Mouse (Mus musculus) midbrain, embryonic 11.5 days (tissue): ENCODE data around the gene Pycr1. TPM values are rescaled to one million over a fixed set of nuclear protein-coding genes. Genes with fewer than 3 reads are reported as not detected.
"Not testable (repeated sequence)": the region's sequence is repeated elsewhere in the genome, so short reads cannot be mapped to it uniquely, and the experiment has no call there.

Source experiments
- ATAC-seq: fragments of 200-750 bp; cut with Nextera tagmentation; 2 replicates; pipeline ENCODE4 v1.8.0; 2017; ENCODE audit warnings: moderate TSS enrichment, moderate library complexity; ENCODE audit not compliant: low FRiP score
- DNase-seq: peaks from one replicate; pipeline ENCODE4 v3.0.0; 2015; ENCODE audit warnings: low spot score; ENCODE audit errors: missing footprints
- H3K27ac ChIP-seq: fragments of 300-500 bp; sonication (generic); 2 replicates; pipeline ENCODE4 v1.5.1; 2014; ENCODE audit warnings: low read depth, low read length
- H3K27me3 ChIP-seq: fragments of 300-500 bp; sonication (generic); 2 replicates; pipeline ENCODE4 v1.6.1; 2014; ENCODE audit warnings: mild to moderate bottlenecking, low read length, moderate library complexity, mixed read lengths; ENCODE audit not compliant: control insufficient read depth, insufficient read depth
- H3K36me3 ChIP-seq: fragments of 300-500 bp; sonication (generic); 2 replicates; pipeline ENCODE4 v1.6.1; 2014; ENCODE audit warnings: mild to moderate bottlenecking, low read length, moderate library complexity, mixed read lengths; ENCODE audit not compliant: control insufficient read depth, insufficient read depth
- H3K4me1 ChIP-seq: fragments of 300-500 bp; sonication (generic); 2 replicates; pipeline ENCODE4 v1.6.1; 2014; ENCODE audit warnings: low read length; ENCODE audit not compliant: control insufficient read depth, insufficient read depth
- H3K4me2 ChIP-seq: fragments of 300-500 bp; sonication (generic); 2 replicates; pipeline ENCODE4 v1.6.1; 2014; ENCODE audit warnings: mild to moderate bottlenecking, moderate library complexity
- H3K4me3 ChIP-seq: fragments of 300-500 bp; sonication (generic); 2 replicates; pipeline ENCODE4 v1.5.1; 2014; ENCODE audit warnings: low read depth, low read length
- H3K9ac ChIP-seq: fragments of 300-500 bp; sonication (generic); 2 replicates; pipeline ENCODE4 v1.6.1; 2014; ENCODE audit warnings: low read length
- H3K9me3 ChIP-seq: fragments of 300-500 bp; sonication (generic); 2 replicates; pipeline ENCODE4 v1.6.1; 2016; ENCODE audit warnings: low read length; ENCODE audit not compliant: control insufficient read depth
- WGBS: fragments of 180-500 bp; shearing (Covaris S2); extraction: QIAGEN DNeasy Blood & Tissue Kit; methylation state at CpG from one replicate; pipeline ENCODE4 v1.1.7; 2014; 5-methylcytosine and 5-hydroxymethylcytosine counted together
- polyA plus RNA-seq: library from polyadenylated mRNA; unstranded; fragments of >200 nt; fragmentation: Nextera tagmentation; extraction: Ambion mirVana; gene quantifications from 2 replicates; pipeline ENCODE4 v1.2.1, GENCODE M21; 2014

Pycr1 gene
- polyA plus RNA-seq, 1 experiment from 2014 or later: 32.8 TPM

DNA sequence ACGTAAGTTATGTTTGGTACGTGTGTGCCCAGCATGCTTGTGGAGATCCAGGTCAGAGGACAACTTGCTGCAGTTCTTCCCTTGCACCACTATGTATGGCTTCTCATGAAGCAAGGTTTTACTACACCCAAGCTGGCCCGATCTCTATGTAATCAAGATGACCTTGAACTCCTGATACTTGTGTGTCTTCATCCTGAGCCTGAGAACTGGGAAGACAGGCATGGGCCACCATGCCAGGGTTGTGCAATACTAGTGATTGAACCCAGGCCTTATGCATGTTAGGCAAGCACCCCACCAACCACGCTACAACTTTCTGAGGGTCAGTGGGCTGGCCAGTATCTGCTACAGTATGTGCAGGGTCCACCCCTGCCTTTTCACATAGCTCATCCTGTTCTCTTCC, 33.4 kb upstream of the Pycr1 start:
- Histone ChIP-seq H3K4me3 (no peak overlapping the region), H3K27me3 (no peaks in the 10 kb centered on the region), H3K27ac (no peak overlapping the region), H3K4me2 (no peak overlapping the region), H3K4me1 (peaks cover 7% of the 10 kb centered on the region; the same call in 1 of the 2 replicates), H3K36me3 (0 out of 2 replicates have a peak, but pooled peaks cover 6% of the 10 kb centered on the region), H3K9ac (no peak overlapping the region), H3K9me3 (no peaks in the 10 kb centered on the region)
- WGBS: 95% methylated on average over 4 of the region's 4 CpGs
- no peak for DNase-seq
- ATAC-seq: no peak

GRCm38 (mm10) chr11:120675875-120676274, 32.3 kb upstream of the Pycr1 start:
- H3K4me2 ChIP-seq, H3K27me3 ChIP-seq, DNase-seq, H3K9ac ChIP-seq, H3K4me1 ChIP-seq, H3K27ac ChIP-seq, H3K4me3 ChIP-seq, H3K36me3 ChIP-seq, H3K9me3 ChIP-seq, ATAC-seq: not testable (repeated sequence)
- 89% methylated on average over 5 of the region's 5 CpGs for WGBS

GRCm38 (mm10) chr11:120673594-120674122, 30.1 kb upstream of the Pycr1 start:
- 0 out of 2 replicates have a peak, but pooled peaks cover 6% of the 10 kb centered on the region for H3K36me3 ChIP-seq
- 39% methylated on average over 12 of the region's 12 CpGs for WGBS

DNA sequence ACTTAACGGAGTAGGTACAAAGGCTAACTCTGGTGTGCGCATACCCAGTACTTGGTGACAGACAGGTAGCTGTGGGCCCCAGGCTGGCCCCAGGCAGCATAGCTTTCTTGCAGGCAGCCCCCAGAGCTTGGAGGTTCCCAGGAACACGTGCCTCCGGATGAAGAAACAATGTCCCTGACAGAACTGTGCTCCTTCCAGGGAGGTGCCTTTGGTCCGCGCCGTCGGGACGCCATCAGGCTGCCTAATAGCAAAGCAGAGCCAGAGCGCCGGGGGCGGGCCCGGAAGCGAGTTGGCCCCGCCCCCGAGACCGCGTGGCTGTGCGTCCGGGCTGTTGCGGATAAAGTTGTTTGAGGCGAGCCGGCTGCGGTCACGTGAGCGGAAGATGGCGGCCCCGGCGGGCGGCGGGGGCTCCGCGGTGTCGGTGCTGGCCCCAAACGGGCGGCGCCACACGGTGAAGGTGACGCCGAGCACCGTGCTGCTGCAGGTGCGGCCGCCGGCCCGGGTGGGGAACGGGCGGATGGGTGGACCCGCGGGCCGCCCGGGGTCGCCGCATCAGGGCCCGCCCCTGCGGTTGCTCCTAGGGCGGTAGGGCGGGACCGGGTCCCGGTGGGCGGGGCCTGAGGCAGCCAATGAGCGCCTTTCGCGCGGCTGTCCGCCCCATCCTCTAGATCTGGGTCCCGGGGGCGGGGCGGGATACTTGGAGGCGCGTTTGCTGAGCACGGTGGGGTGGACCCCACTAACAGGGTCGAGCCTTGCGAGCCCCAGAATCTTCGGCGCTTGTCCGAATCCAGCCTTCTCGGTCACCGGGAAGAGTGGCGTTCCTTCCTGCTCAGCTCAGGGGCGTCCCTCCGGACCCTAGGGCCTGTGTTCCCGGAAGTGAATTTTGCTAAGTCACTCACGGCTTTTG, 29.4 kb upstream of the Pycr1 start, which contains the start of gene Aspscr1:
Aspscr1 (plus strand) TSS at position 287 of the 907 bp plus-strand sequence.
- H3K4me2 ChIP-seq: peak within 1 kb of the TSS; percentile 82
- 1% methylated on average over 74 of the region's 83 CpGs for WGBS
- no peaks in the 10 kb centered on the region for H3K9me3 ChIP-seq
- H3K4me1 ChIP-seq: peaks cover 7% of the 10 kb centered on the region; the same call in 1 of the 2 replicates
- H3K27ac ChIP-seq: peak within 1 kb of the TSS; percentile 82
- ATAC-seq (peak; percentile 96), DNase-seq (peak; percentile 100)
- 0 out of 2 replicates have a peak, but pooled peaks cover 4% of the 10 kb centered on the region for H3K36me3 ChIP-seq
- peak within 1 kb of the TSS; percentile 69 for H3K4me3 ChIP-seq
- peak within 1 kb of the TSS; percentile 89 for H3K9ac ChIP-seq
- H3K27me3 ChIP-seq: no peaks in the 10 kb centered on the region

More at GRCm38 (mm10) chr11:120673594-120674122, 30.1 kb upstream of the Pycr1 start:
- DNase-seq: no peak
- peak overlapping the region; percentile 82 for H3K4me2 ChIP-seq
- H3K9me3 ChIP-seq: no peaks in the 10 kb centered on the region
- H3K4me3 ChIP-seq: peak overlapping the region; percentile 69
- no peaks in the 10 kb centered on the region for H3K27me3 ChIP-seq
- peak overlapping the region; percentile 44 for H3K27ac ChIP-seq
- peaks cover 7% of the 10 kb centered on the region; the same call in 1 of the 2 replicates for H3K4me1 ChIP-seq
- peak; percentile 48; the same call in 1 of the 2 replicates for ATAC-seq
- peak overlapping the region; percentile 89 for H3K9ac ChIP-seq

DNA sequence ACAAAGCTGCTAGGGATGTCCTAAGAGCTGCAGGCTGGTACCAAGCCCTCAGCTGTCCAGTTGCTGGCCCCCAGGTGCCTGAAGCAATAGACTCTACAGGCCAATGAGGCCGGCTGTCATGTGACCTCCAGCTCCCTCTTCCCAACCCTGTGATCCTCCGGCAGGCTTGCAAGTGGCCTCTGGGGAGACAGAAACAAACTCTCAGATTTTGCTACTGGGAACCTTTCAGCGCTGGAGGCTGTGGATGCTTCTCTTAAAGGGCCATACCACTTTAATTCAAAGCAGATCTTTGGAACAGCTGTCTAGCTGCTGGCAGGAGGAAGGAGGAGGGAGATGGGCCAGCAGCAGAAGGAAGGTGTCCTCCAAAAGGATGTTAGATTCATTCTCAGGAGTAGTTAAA, 23.0 kb upstream of the Pycr1 start:
- H3K4me3 ChIP-seq: no peak overlapping the region
- 9% methylated on average over 3 of the region's 3 CpGs for WGBS
- H3K4me1 ChIP-seq: no peaks in the 10 kb centered on the region
- DNase-seq: no peak
- H3K4me2 ChIP-seq: no peak overlapping the region
- H3K9ac ChIP-seq: no peak overlapping the region
- peaks cover 20% of the 10 kb centered on the region for H3K27me3 ChIP-seq
- H3K9me3 ChIP-seq: no peaks in the 10 kb centered on the region
- H3K36me3 ChIP-seq: no peaks in the 10 kb centered on the region
- H3K27ac ChIP-seq: no peak overlapping the region
- no peak for ATAC-seq

DNA sequence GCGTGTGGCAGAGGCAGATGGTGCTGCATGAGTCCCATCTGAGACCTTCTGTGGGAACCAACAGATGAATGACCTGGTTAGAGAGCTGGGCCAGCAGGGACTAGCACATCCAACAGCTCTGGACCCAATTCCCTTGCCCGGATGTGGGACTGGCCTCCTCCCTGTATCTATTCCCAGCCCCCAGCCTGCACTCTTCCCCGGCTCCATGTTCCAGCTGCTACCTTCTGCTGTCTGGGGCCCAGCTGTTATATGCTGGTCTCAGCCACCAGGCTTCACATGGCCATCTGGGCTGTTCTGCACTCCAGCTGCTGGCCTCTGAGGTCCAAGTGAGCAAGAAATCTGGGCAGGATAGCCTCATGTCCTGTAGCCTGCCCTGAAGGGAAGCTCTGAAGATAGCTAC, 21.8 kb upstream of the Pycr1 start:
- WGBS: 88% methylated on average over 3 of the region's 3 CpGs
- Histone ChIP-seq H3K4me1 (peaks cover 5% of the 10 kb centered on the region), H3K4me2 (no peak overlapping the region), H3K9ac (no peak overlapping the region), H3K27me3 (peaks cover 32% of the 10 kb centered on the region), H3K4me3 (no peak overlapping the region), H3K27ac (no peak overlapping the region), H3K9me3 (no peaks in the 10 kb centered on the region), H3K36me3 (no peaks in the 10 kb centered on the region)
- DNase-seq (no peak), ATAC-seq (no peak)

DNA sequence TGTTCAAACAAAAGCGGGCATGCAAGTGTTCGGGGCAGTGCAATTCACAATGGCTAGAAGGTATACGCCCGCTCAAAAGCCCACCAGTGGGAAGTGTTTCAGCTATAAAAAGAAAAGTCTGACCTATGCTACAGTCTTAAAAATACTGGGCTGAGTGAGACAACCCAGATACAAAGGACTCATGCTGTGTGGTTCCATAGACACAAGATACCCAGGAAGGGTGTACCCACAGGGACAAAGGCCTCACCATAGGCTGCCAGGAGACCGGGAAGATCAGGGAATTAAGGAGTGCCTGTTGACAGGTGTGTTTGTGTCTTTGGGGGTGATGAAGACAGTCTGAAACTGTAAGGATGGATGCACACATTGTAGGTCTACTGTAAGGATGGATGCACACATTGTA, 20.1 kb upstream of the Pycr1 start:
- ATAC-seq: no peak
- Histone ChIP-seq H3K27ac (no peak overlapping the region), H3K4me3 (no peak overlapping the region)

DNA sequence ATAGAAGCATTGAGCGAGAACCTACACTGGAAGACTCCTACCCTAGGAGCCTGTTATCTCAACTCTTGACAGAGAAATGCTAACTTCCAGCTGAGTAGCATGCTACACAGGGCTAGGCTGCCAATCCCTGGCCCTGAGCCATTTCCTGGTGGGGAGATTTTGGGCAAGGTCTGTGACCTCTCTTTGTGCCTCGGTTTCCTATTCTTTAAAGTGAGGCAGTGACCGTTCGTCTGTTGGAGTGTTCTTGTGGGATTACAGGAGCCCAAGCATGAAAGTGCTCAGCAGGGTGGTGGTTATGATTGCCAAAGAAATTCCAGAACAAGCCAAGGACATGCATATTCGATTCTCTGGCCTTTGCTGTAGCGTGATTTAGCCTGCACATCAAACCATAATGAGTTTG, 19.2 kb upstream of the Pycr1 start:
- DNase-seq: no peak
- Histone ChIP-seq H3K27ac (no peak overlapping the region), H3K36me3 (no peaks in the 10 kb centered on the region), H3K4me2 (no peak overlapping the region), H3K4me1 (peaks cover 13% of the 10 kb centered on the region), H3K9ac (no peak overlapping the region), H3K4me3 (no peak overlapping the region), H3K27me3 (peaks cover 58% of the 10 kb centered on the region), H3K9me3 (no peaks in the 10 kb centered on the region)
- no peak for ATAC-seq
- 33% methylated on average over 6 of the region's 6 CpGs for WGBS

More for the DNA sequence above, 20.1 kb upstream of the Pycr1 start:
- Histone ChIP-seq H3K9me3 (no peaks in the 10 kb centered on the region), H3K9ac (no peak overlapping the region), H3K4me1 (peaks cover 13% of the 10 kb centered on the region), H3K4me2 (no peak overlapping the region), H3K36me3 (no peaks in the 10 kb centered on the region), H3K27me3 (peaks cover 49% of the 10 kb centered on the region)
- WGBS: 70% methylated on average over 5 of the region's 5 CpGs
- no peak for DNase-seq

- Histone ChIP-seq H3K27ac (no peak within 1 kb of the TSS), H3K4me2 (peak within 1 kb of the TSS; percentile 40), H3K9ac (peak within 1 kb of the TSS; percentile 49), H3K27me3 (peaks cover 59% of the 10 kb centered on the region), H3K36me3 (no peaks in the 10 kb centered on the region), H3K4me3 (peak within 1 kb of the TSS; percentile 35), H3K9me3 (no peaks in the 10 kb centered on the region), H3K4me1 (peaks cover 13% of the 10 kb centered on the region)
- DNase-seq (peak; percentile 90), ATAC-seq (0 out of 2 replicates have a peak, but pooled peaks have one; percentile 36)
- under 1% methylated on average over 35 of the region's 35 CpGs for WGBS
Observed at GRCm38 (mm10) chr11:120661076-120661460, 17.5 kb upstream of the Pycr1 start, which contains the start of gene Notum. Gene Notum, minus strand, starts transcription at chr11:120661175.
